Comparison of ENCODE assay signal across 24 mouse cellular contexts in genomic region chr8:117306756-117307155, GRCm38 (mm10). TPM values are rescaled to one million over a fixed set of nuclear protein-coding genes. Genes with fewer than 3 reads are reported as not detected.
A peak's percentile ranks its signal among the peaks of the same experiment; 100 is the strongest.
DNase-seq lines count a peak whose midpoint lies in the region; ATAC-seq and TF ChIP-seq lines count a peak whose summit lies in the region.
"Had no signal": no experiment of that assay in that cellular context is flagged by ENCODE, and none has a peak within 500 bp of the region (broad histone marks: within the 10 kb centered on the region; RNA-seq: fewer than 3 reads in every experiment).

No protein-coding gene starts in this region.

- H3K4me3 ChIP-seq in liver, postnatal 0 days (ENCODE audit: low read depth, low read length) = no peak overlapping the region
- H3K4me3 ChIP-seq in liver, embryonic 11.5 days (ENCODE audit: low read depth, low read length) = no peak overlapping the region
- H3K4me3 ChIP-seq in CH12.LX (replicated peaks in 1 of 3; ENCODE audit: low read depth in 2 of 3, low read length in 2 of 3, poor library complexity in 1 of 3) = no peak overlapping the region
- H3K4me3 ChIP-seq in heart, embryonic 10.5 days = no peak overlapping the region
- no peak overlapping the region for H3K4me3 ChIP-seq in limb, embryonic 10.5 days
- H3K4me3 ChIP-seq: forebrain, embryonic 13.5 days; hindbrain, embryonic 12.5 days; layer of hippocampus, adult 2 months; liver, embryonic 15.5 days; lung, embryonic 15.5 days had no signal

- dilution Hi-C loops in CH12.LX (cut with MboI; ENCODE audit: extremely low pct_ligation_motif_present, extremely low pct_unique_long_range_greater_than_20kb, low sequenced_read_pairs) = no loop called here

- H3K27me3 ChIP-seq in liver, postnatal 0 days (ENCODE audit: insufficient read depth, low read length) = no peaks in the 10 kb centered on the region
- H3K27me3 ChIP-seq in liver, embryonic 11.5 days (replicated peaks; ENCODE audit: control insufficient read depth, insufficient read depth, low read length) = no peaks in the 10 kb centered on the region
- no peaks in the 10 kb centered on the region for H3K27me3 ChIP-seq in CH12.LX (replicated peaks)
- H3K27me3 ChIP-seq in splenic B cell, adult 2 months (ENCODE audit: control insufficient read depth, insufficient read depth, low read length, poor library complexity, severe bottlenecking) = no peaks in the 10 kb centered on the region
- H3K27me3 ChIP-seq in heart, embryonic 10.5 days (ENCODE audit: insufficient read depth, poor library complexity, severe bottlenecking) = no peaks in the 10 kb centered on the region
- no peaks in the 10 kb centered on the region for H3K27me3 ChIP-seq in limb, embryonic 10.5 days (ENCODE audit: low read depth, poor library complexity, severe bottlenecking)
- H3K27me3 ChIP-seq: forebrain, embryonic 13.5 days; hindbrain, embryonic 12.5 days; liver, embryonic 15.5 days; lung, embryonic 15.5 days had no signal

- in situ Hi-C loops in CH12.LX (cut with MboI; ENCODE audit: low pct_ligation_motif_present, low pct_unique_long_range_greater_than_20kb, low sequenced_read_pairs) = no loop called here

- 0 out of 2 replicates have a peak overlapping the region, but pooled peaks have one; percentile 45 for H3K27ac ChIP-seq in liver, postnatal 0 days (ENCODE audit: low read depth)
- no peak overlapping the region for H3K27ac ChIP-seq in liver, embryonic 11.5 days (ENCODE audit: low read depth, low read length)
- peak overlapping the region; percentile 64 for H3K27ac ChIP-seq in CH12.LX (ENCODE audit: insufficient read depth, low read depth)
- H3K27ac ChIP-seq in heart, embryonic 10.5 days = no peak overlapping the region
- H3K27ac ChIP-seq in limb, embryonic 10.5 days = no peak overlapping the region
- H3K27ac ChIP-seq: forebrain, embryonic 13.5 days; hindbrain, embryonic 12.5 days; layer of hippocampus, adult 2 months; liver, embryonic 15.5 days; lung, embryonic 15.5 days had no signal

- no peaks in the 10 kb centered on the region for H3K9me3 ChIP-seq in liver, postnatal 0 days (ENCODE audit: low read length)
- no peaks in the 10 kb centered on the region for H3K9me3 ChIP-seq in liver, embryonic 11.5 days (ENCODE audit: control insufficient read depth, low read length)
- no peaks in the 10 kb centered on the region for H3K9me3 ChIP-seq in CH12.LX (replicated peaks; ENCODE audit: low read length)
- H3K9me3 ChIP-seq in heart, embryonic 10.5 days = no peaks in the 10 kb centered on the region
- H3K9me3 ChIP-seq in limb, embryonic 10.5 days (replicated peaks) = no peaks in the 10 kb centered on the region
- H3K9me3 ChIP-seq: forebrain, embryonic 13.5 days; hindbrain, embryonic 12.5 days; liver, embryonic 15.5 days; lung, embryonic 15.5 days had no signal

- H3K79me2 ChIP-seq in CH12.LX (replicated peaks; ENCODE audit: control insufficient read depth, extremely low read depth, insufficient read depth, poor library complexity, severe bottlenecking) = peaks cover 16% of the 10 kb centered on the region

- H3K4me1 ChIP-seq in liver, postnatal 0 days (ENCODE audit: insufficient read depth) = peaks cover 60% of the 10 kb centered on the region
- peaks cover 30% of the 10 kb centered on the region for H3K4me1 ChIP-seq in liver, embryonic 11.5 days (replicated peaks; ENCODE audit: control insufficient read depth, insufficient read depth, low read length)
- H3K4me1 ChIP-seq in CH12.LX (ENCODE audit: control insufficient read depth in 1 of 2, insufficient read depth in 2 of 2) = peaks cover 45 to 85% of the 10 kb centered on the region in 2 experiments
- H3K4me1 ChIP-seq in heart, embryonic 10.5 days = peaks cover 53% of the 10 kb centered on the region
- H3K4me1 ChIP-seq in limb, embryonic 10.5 days = peaks cover 49% of the 10 kb centered on the region

- no peak overlapping the region for H3K4me2 ChIP-seq in liver, postnatal 0 days (ENCODE audit: low read depth, low read length)
- H3K4me2 ChIP-seq in liver, embryonic 11.5 days = no peak overlapping the region
- H3K4me2 ChIP-seq in CH12.LX (ENCODE audit: insufficient read depth, low read depth, poor library complexity, severe bottlenecking) = peak overlapping the region; percentile 35; the same call in 1 of the 2 replicates
- H3K4me2 ChIP-seq: forebrain, embryonic 13.5 days; hindbrain, embryonic 12.5 days; liver, embryonic 15.5 days; lung, embryonic 15.5 days; midbrain, embryonic 11.5 days had no signal

- TF ChIP-seq EP300 in liver, postnatal 0 days (IDR thresholded peaks at IDR 0.05; ENCODE audit: low read depth) = no peak
- no peak for TF ChIP-seq EP300 in CH12.LX (IDR thresholded peaks at IDR 0.05; ENCODE audit: low read length)

- no peak for TF ChIP-seq POLR2A in CH12.LX (IDR thresholded peaks at IDR 0.05; ENCODE audit: low read depth, low read length)

- DNase-seq in liver, postnatal 0 days = no peak
- no peak for DNase-seq in liver, embryonic 11.5 days (ENCODE audit: low spot score)
- DNase-seq in CH12.LX (ENCODE audit: extremely low read depth) = peak; percentile 45
- peak; percentile 81 for DNase-seq in splenic B cell, adult 2 months (ENCODE audit: low read depth, low spot score)
- no peak for DNase-seq in heart, embryonic 10.5 days (ENCODE audit: low spot score)
- DNase-seq in limb, embryonic 10.5 days (ENCODE audit: low spot score) = no peak
- DNase-seq: adrenal gland, adult 2 months; cerebellum, adult 2 months; cerebellum, postnatal 14 days; gastrocnemius, postnatal 10 days; heart, postnatal 14 days; kidney, postnatal 36 days; liver; right cerebral cortex, adult 18-20 months; spleen, adult 18-20 months had no signal

- ATAC-seq in liver, postnatal 0 days = no peak
- no peak for ATAC-seq in liver, embryonic 11.5 days (replicated peaks; ENCODE audit: low FRiP score)
- ATAC-seq: activated CD4-positive, CD25-positive, alpha-beta regulatory T cell, adult 4 months; forebrain, embryonic 13.5 days; intestine, embryonic 16.5 days; midbrain, embryonic 16.5 days had no signal

- WGBS in liver, postnatal 0 days (ENCODE audit: insufficient replicate concordance) = 74% methylated on average over 7 of the region's 7 CpGs
- 86% methylated on average over 7 of the region's 7 CpGs for WGBS in liver, embryonic 11.5 days
- WGBS in heart, embryonic 10.5 days = 93% methylated on average over 7 of the region's 7 CpGs
- 96% methylated on average over 7 of the region's 7 CpGs for WGBS in limb, embryonic 10.5 days

- H3K36me3 ChIP-seq in liver, postnatal 0 days (replicated peaks; ENCODE audit: insufficient read depth, low read length) = peaks cover 8% of the 10 kb centered on the region; the same call in 1 of the 2 replicates
- H3K36me3 ChIP-seq in liver, embryonic 11.5 days (ENCODE audit: control insufficient read depth, insufficient read depth, low read length) = no peaks in the 10 kb centered on the region
- peaks cover 5 to 21% of the 10 kb centered on the region in 2 experiments for H3K36me3 ChIP-seq in CH12.LX (replicated peaks in 1 of 2; ENCODE audit: control insufficient read depth in 1 of 2, insufficient read depth in 1 of 2, low read length in 1 of 2)
- no peaks in the 10 kb centered on the region; the same call in 1 of the 2 replicates for H3K36me3 ChIP-seq in splenic B cell, adult 2 months (ENCODE audit: control insufficient read depth, insufficient read depth, low read length, poor library complexity, severe bottlenecking)
- H3K36me3 ChIP-seq in heart, embryonic 10.5 days = peaks cover 9% of the 10 kb centered on the region; the same call in 1 of the 2 replicates
- peaks cover 11% of the 10 kb centered on the region; the same call in 1 of the 2 replicates for H3K36me3 ChIP-seq in limb, embryonic 10.5 days
- H3K36me3 ChIP-seq: hindbrain, embryonic 12.5 days; lung, embryonic 15.5 days had no signal

- no peak for TF ChIP-seq RAD21 in CH12.LX (IDR thresholded peaks at IDR 0.05; ENCODE audit: low read depth, low read length)

- no peak overlapping the region for H3K9ac ChIP-seq in liver, postnatal 0 days (replicated peaks)
- H3K9ac ChIP-seq in liver, embryonic 11.5 days (ENCODE audit: low read depth, low read length) = no peak overlapping the region
- H3K9ac ChIP-seq in CH12.LX (ENCODE audit: insufficient read depth, low read depth) = 0 out of 2 replicates have a peak overlapping the region, but pooled peaks have one; percentile 13
- H3K9ac ChIP-seq: forebrain, embryonic 13.5 days; hindbrain, embryonic 12.5 days; liver, embryonic 15.5 days; lung, embryonic 15.5 days had no signal

- no peak for TF ChIP-seq CTCF in liver, postnatal 0 days (IDR thresholded peaks at IDR 0.05; ENCODE audit: low read depth)
- TF ChIP-seq CTCF in CH12.LX (conservative IDR thresholded peaks at IDR 0.05 in 1 of 2, IDR thresholded peaks at IDR 0.05 in 1 of 2; ENCODE audit: low read depth in 2 of 2, low read length in 2 of 2) = no peak

TF ChIP-seq in CH12.LX, 34 proteins besides CTCF, POLR2A, EP300 and RAD21 (continues in another document):
- TF ChIP-seq MYC (IDR thresholded peaks at IDR 0.05; ENCODE audit: low read depth, low read length) (0 out of 2 replicates have a peak, but pooled peaks have one; percentile 18), MEF2A (IDR thresholded peaks at IDR 0.05; ENCODE audit: borderline replicate concordance, low read depth, low read length) (peak; percentile 23), CHD1 (IDR thresholded peaks at IDR 0.05; ENCODE audit: low read depth, low read length) (0 out of 2 replicates have a peak, but pooled peaks have one; percentile 31), ZNF384 (IDR thresholded peaks at IDR 0.05; ENCODE audit: low read depth, low read length) (no peak), BHLHE40 (IDR thresholded peaks at IDR 0.05; ENCODE audit: low read depth, low read length) (0 out of 2 replicates have a peak, but pooled peaks have one; percentile 9), MAX (IDR thresholded peaks at IDR 0.05; ENCODE audit: low read length) (no peak), MAZ (IDR thresholded peaks at IDR 0.05; ENCODE audit: low read depth, low read length) (0 out of 2 replicates have a peak, but pooled peaks have one; percentile 14), E2F4 (IDR thresholded peaks at IDR 0.05; ENCODE audit: insufficient replicate concordance, low read depth, low read length) (no peak), UBTF (IDR thresholded peaks at IDR 0.05; ENCODE audit: low read depth, low read length) (peak; percentile 98), RCOR1 (conservative IDR thresholded peaks at IDR 0.05; ENCODE audit: low read depth, low read length) (no peak), GABPA (IDR thresholded peaks at IDR 0.05; ENCODE audit: insufficient replicate concordance, low read depth, low read length) (no peak), CHD2 (IDR thresholded peaks at IDR 0.05; ENCODE audit: low read length) (no peak)

RNA-seq across cellular contexts. Expression of gene Cmip, which starts 49.9 kb away (rescaled TPM):
- polyA plus RNA-seq in liver, postnatal 0 days (2015; fragmentation: Nextera tagmentation; extraction: Ambion mirVana) = 22.3 and 22.6 TPM in 2 replicates
- polyA plus RNA-seq in liver, embryonic 11.5 days (2014; fragmentation: Nextera tagmentation; extraction: Ambion mirVana) = 14.3 and 17.1 TPM in 2 replicates
- 12.0 and 16.5 TPM in 2 replicates for total RNA-seq in CH12.LX (2012; rRNA removed)
- total RNA-seq in CH12.LX (2014; rRNA removed) = 4.3 and 5.2 TPM in 2 replicates
- 36.3 and 39.0 TPM in 2 replicates for polyA plus RNA-seq in CH12.LX (2012; ENCODE audit: insufficient read length, low read depth)
- polyA plus RNA-seq in heart, embryonic 10.5 days (2016; fragmentation: Nextera tagmentation; extraction: Ambion mirVana) = 6.4 and 8.3 TPM in 2 replicates
- 7.6 and 8.2 TPM in 2 replicates for polyA plus RNA-seq in limb, embryonic 10.5 days (2016; fragmentation: Nextera tagmentation; extraction: Ambion mirVana)

Comparison
In these comparisons a context has a peak if more than half of its experiments do, and no peak if none do; other contexts are left out.
1. H3K27ac ChIP-seq: peak in liver, postnatal 0 days (single experiment) and CH12.LX (single experiment); none in liver, embryonic 11.5 days (single experiment), heart, embryonic 10.5 days (single experiment) and limb, embryonic 10.5 days (single experiment).
2. DNase-seq: peak in CH12.LX (single experiment) and splenic B cell, adult 2 months (single experiment); none in liver, postnatal 0 days (single experiment), liver, embryonic 11.5 days (single experiment), heart, embryonic 10.5 days (single experiment) and limb, embryonic 10.5 days (single experiment).